Mouse (Mus musculus): Measurements from ENCODE around the gene Lrrc46. TPM values are rescaled to one million over a fixed set of nuclear protein-coding genes. Genes with fewer than 3 reads are reported as not detected.

The Lrrc46 gene
- 3.8 and 4.2 TPM in 2 replicates for polyA plus RNA-seq (2014; fragmentation: Nextera tagmentation; extraction: Ambion mirVana)

DNA sequence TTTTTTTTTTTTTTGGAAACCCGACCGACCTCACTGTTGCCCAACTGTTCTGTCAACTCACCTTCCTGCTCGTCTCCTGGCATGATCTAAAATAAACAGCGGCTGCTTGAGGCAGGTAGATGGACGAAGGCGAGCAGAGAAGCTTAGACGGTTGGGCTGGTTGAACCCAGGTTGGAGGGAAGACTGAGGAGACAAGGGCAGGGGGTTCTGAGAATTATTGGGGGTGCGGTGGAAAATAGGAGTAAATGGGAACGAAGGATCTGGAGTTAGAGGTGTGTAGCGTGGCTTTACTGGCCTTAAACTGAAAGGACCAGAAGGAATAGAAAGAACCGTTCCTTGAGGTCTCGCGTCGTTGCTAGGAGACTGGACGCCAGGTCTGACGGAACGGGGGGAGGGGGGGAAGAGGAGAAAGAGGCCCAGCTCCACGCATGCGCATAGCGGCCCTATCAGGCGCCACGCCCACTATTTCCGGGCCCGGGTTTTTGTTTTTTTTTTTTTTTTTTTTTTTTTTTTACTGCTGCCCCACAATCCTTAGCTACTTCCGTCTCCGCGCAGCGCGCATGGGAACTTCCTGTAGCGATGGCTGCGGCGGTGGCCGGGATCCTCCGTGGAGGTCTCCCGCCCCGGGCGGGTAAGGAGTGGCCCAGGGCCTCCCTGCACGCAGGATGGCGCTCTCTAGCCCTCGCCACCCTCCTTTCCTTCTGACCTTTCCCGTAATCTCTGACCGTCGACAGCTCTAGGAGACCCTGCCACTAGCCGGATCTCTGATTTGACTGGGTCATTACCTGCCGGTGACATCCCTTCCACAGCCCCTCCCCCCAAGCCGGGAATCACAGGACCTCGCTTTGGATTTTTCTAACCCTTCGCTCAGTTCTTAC lies at the start of gene Lrrc46, which contains the start of gene Mrpl10:
Lrrc46 (minus strand) TSS at position 386 of the 878 bp plus-strand sequence.
Mrpl10 (plus strand) TSS at position 539 of the 878 bp plus-strand sequence.
- Histone ChIP-seq H3K4me1 (replicated peaks; ENCODE audit: control insufficient read depth, insufficient read depth, low read length) (peaks cover 2% of the 10 kb centered on the region; the same call in 1 of the 2 replicates), H3K4me3 (ENCODE audit: low read depth, low read length) (peak within 1 kb of the TSS; percentile 76), H3K27ac (ENCODE audit: low read depth, low read length) (peak within 1 kb of the TSS; percentile 18; the same call in 1 of the 2 replicates), H3K9me3 (ENCODE audit: control insufficient read depth, low read length) (no peaks in the 10 kb centered on the region), H3K27me3 (ENCODE audit: control insufficient read depth, insufficient read depth, low read length) (no peaks in the 10 kb centered on the region), H3K9ac (ENCODE audit: low read length) (peak within 1 kb of the TSS; percentile 84), H3K36me3 (ENCODE audit: control insufficient read depth, insufficient read depth, low read length) (no peaks in the 10 kb centered on the region), H3K4me2 (ENCODE audit: low read depth, low read length, severe bottlenecking) (peak within 1 kb of the TSS; percentile 73)
- peak; percentile 84 for ATAC-seq (replicated peaks; ENCODE audit: low FRiP score)
- WGBS, result under 1% methylated on average over 48 of the region's 48 CpGs
- peak; percentile 98 for DNase-seq (ENCODE audit: low spot score)

DNA sequence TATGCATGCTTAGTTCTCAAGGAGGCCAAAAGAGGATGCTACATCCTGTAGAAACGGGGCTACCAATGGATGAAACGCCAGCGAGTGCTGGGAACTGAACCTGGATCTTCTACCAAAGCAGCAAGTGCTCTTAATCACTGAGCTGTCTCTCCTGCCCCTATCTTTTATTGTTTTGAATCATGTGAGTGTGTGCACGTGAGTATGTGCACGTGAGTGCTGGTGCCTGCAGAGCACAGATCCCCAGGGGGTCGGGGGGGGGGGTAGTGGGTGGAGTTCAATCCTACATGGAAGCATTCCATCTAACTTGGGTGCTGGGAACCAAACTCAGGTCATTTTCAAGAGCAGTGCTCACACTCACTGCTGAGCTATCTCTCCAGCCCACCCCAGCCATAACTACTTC lies 45.2 kb upstream of the Lrrc46 start:
- H3K4me3 ChIP-seq (ENCODE audit: low read depth, low read length), result no peak overlapping the region
- H3K4me2 ChIP-seq (ENCODE audit: low read depth, low read length, severe bottlenecking), result no peak overlapping the region
- no peaks in the 10 kb centered on the region; the same call in 1 of the 2 replicates for H3K27me3 ChIP-seq (ENCODE audit: control insufficient read depth, insufficient read depth, low read length)
- no peak overlapping the region for H3K27ac ChIP-seq (ENCODE audit: low read depth, low read length)
- H3K4me1 ChIP-seq (replicated peaks; ENCODE audit: control insufficient read depth, insufficient read depth, low read length), result no peaks in the 10 kb centered on the region
- no peaks in the 10 kb centered on the region for H3K36me3 ChIP-seq (ENCODE audit: control insufficient read depth, insufficient read depth, low read length)
- H3K9me3 ChIP-seq (ENCODE audit: control insufficient read depth, low read length), result no peaks in the 10 kb centered on the region; the same call in 1 of the 2 replicates
- no peak for ATAC-seq (replicated peaks; ENCODE audit: low FRiP score)
- 80% methylated on average over 6 of the region's 6 CpGs for WGBS
- no peak overlapping the region for H3K9ac ChIP-seq (ENCODE audit: low read length)
- no peak for DNase-seq (ENCODE audit: low spot score)

DNA sequence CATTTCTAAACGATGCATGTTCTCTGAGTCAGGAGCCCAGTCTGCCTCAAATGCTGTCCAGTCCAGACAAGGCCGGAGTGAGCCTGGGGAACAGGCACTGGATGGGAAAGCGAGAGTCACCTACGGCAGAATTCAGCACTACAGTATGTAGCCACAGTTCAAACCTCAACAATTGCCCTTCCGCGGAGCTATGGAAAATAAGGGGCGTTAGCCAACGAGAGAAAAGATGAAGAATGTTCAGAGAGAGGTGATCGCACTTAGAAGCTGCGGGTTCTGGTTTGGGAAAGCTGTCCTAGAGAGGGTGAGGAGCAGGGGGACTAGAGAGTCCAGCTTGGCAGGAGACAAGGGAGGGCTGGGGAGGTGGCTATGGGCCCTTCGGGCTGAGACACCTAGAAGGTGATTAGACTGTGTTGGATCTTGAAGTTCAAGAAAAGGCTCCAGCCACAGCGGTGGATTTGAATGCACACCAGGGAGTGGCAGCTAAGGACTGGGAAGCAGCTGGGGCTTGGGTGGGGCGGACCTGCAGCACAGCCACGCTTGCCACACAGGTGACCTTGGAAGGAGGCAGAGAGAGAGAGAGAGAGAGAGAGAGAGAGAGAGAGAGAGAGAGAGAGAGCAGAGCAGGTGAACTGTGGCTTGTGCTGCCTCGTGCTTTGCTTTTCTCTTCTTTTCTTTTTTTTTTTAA lies 43.8 kb upstream of the Lrrc46 start:
- H3K36me3 ChIP-seq (ENCODE audit: control insufficient read depth, insufficient read depth, low read length), result no peaks in the 10 kb centered on the region
- H3K4me3 ChIP-seq (ENCODE audit: low read depth, low read length), result no peak overlapping the region
- H3K9me3 ChIP-seq (ENCODE audit: control insufficient read depth, low read length), result no peaks in the 10 kb centered on the region; the same call in 1 of the 2 replicates
- ATAC-seq (replicated peaks; ENCODE audit: low FRiP score) (no peak), DNase-seq (ENCODE audit: low spot score) (no peak)
- H3K9ac ChIP-seq (ENCODE audit: low read length), result no peak overlapping the region
- WGBS, result 87% methylated on average over 15 of the region's 15 CpGs
- H3K4me2 ChIP-seq (ENCODE audit: low read depth, low read length, severe bottlenecking), result no peak overlapping the region
- H3K4me1 ChIP-seq (replicated peaks; ENCODE audit: control insufficient read depth, insufficient read depth, low read length), result no peaks in the 10 kb centered on the region
- no peak overlapping the region for H3K27ac ChIP-seq (ENCODE audit: low read depth, low read length)
- H3K27me3 ChIP-seq (ENCODE audit: control insufficient read depth, insufficient read depth, low read length), result no peaks in the 10 kb centered on the region; the same call in 1 of the 2 replicates

DNA sequence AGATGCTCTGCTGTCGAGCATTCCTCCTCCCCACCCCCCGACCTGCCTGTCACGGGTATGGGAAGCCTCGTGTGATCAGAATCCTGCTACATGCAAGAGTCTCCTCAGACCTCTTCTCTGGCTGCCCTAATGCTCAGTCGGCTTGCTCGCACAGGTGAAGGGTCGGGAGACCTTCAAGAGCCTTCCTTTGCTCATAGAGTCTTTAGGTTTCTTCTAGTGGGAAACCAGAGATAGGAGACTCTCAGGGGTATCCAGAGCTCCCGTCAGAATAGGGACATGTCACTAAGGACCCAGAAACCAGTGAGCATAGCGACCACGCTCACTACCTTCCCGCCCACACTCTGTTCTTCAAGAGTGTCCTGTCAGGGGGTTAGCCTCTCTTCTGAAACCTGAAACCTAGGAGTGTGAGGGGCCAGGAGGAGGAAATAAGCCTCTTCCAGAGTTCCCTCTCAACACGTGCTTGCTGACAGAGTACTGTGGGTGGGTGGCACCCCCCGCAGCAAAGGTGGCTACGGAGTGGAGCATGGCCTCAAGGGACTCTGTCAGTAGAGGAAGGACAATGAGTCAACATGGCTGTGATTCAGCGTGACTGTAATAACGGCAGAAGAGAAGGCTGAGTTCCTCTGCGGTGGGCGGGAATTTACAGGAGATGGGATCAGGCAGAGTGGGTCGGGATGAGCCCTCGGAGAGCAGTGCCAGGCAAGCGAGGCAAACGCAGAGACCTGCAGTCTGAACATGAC lies 42.4 kb upstream of the Lrrc46 start:
- Histone ChIP-seq H3K4me2 (ENCODE audit: low read depth, low read length, severe bottlenecking) (no peak overlapping the region), H3K27ac (ENCODE audit: low read depth, low read length) (no peak overlapping the region), H3K4me1 (replicated peaks; ENCODE audit: control insufficient read depth, insufficient read depth, low read length) (no peaks in the 10 kb centered on the region), H3K9ac (ENCODE audit: low read length) (no peak overlapping the region), H3K9me3 (ENCODE audit: control insufficient read depth, low read length) (no peaks in the 10 kb centered on the region; the same call in 1 of the 2 replicates), H3K27me3 (ENCODE audit: control insufficient read depth, insufficient read depth, low read length) (no peaks in the 10 kb centered on the region; the same call in 1 of the 2 replicates), H3K36me3 (ENCODE audit: control insufficient read depth, insufficient read depth, low read length) (no peaks in the 10 kb centered on the region), H3K4me3 (ENCODE audit: low read depth, low read length) (no peak overlapping the region)
- WGBS, result 51% methylated on average over 22 of the region's 22 CpGs
- DNase-seq (ENCODE audit: low spot score), result no peak
- ATAC-seq (replicated peaks; ENCODE audit: low FRiP score), result no peak

DNA sequence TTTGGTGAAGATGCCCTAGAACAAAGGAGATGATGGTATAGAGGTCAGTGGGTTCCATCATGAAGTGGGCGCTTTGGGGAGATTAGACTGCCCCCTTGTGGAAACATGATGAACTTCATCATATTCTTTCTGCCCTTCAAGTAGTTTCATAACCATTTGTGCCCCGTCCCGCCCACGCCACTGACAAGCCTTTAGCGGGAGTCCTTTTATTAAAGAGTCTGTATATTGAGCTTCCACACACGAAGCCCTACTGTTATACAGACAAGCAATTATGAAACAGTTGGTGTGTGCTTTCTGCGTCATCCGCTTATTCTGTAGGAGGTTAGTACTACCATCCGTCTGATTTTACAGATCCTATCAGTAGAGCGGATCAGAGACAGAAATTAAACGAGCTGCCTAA lies 41.8 kb upstream of the Lrrc46 start:
- no peak overlapping the region for H3K4me2 ChIP-seq (ENCODE audit: low read depth, low read length, severe bottlenecking)
- H3K9me3 ChIP-seq (ENCODE audit: control insufficient read depth, low read length), result no peaks in the 10 kb centered on the region
- ATAC-seq (replicated peaks; ENCODE audit: low FRiP score) (no peak), DNase-seq (ENCODE audit: low spot score) (no peak)
- H3K27me3 ChIP-seq (ENCODE audit: control insufficient read depth, insufficient read depth, low read length), result no peaks in the 10 kb centered on the region; the same call in 1 of the 2 replicates
- H3K27ac ChIP-seq (ENCODE audit: low read depth, low read length), result no peak overlapping the region
- no peak overlapping the region for H3K9ac ChIP-seq (ENCODE audit: low read length)
- no peaks in the 10 kb centered on the region for H3K4me1 ChIP-seq (replicated peaks; ENCODE audit: control insufficient read depth, insufficient read depth, low read length)
- no peaks in the 10 kb centered on the region for H3K36me3 ChIP-seq (ENCODE audit: control insufficient read depth, insufficient read depth, low read length)
- 53% methylated on average over 11 of the region's 11 CpGs for WGBS
- H3K4me3 ChIP-seq (ENCODE audit: low read depth, low read length), result no peak overlapping the region

DNA sequence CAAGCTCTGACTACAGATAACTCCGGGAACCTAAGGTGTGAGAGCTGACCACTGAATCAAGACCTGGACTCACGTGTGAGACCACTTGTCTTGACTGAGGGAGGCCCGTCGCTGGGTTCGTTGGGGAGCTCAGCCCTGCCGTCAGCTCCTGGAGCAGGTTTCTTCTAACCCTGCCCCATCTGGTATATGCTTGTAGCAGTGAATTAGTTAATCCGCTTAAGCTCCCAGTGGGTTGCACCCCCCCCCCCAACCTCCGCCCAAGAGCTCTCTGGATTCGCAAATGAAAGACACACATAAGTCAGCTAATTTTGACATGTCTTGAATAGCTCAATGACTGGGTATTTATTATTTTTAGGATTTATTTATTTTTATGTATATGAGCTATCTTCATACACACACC lies 39.1 kb upstream of the Lrrc46 start:
- no peaks in the 10 kb centered on the region for H3K36me3 ChIP-seq (ENCODE audit: control insufficient read depth, insufficient read depth, low read length)
- 10% methylated on average over 9 of the region's 9 CpGs for WGBS

DNA sequence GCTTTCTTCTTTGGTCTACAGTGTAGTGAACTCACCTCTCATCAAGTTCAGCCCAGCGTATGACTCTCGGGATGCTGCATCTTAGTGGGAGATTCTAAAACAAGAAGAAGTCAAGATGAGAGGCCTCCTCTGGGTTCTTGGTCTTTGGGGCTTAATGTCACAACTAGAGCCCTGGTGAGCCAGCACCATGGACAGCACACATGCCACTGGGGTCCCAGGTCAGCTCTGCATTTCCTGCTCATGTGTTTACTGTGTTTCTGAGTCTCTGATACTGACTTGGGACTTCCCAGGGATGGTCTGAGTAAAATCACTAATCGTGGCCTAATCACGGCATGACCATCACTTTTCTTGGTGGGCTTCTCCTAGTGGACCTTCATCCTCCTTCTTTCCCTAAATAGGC lies 37.5 kb upstream of the Lrrc46 start:
- Histone ChIP-seq H3K4me1 (replicated peaks; ENCODE audit: control insufficient read depth, insufficient read depth, low read length) (no peaks in the 10 kb centered on the region), H3K9ac (ENCODE audit: low read length) (no peak overlapping the region), H3K27ac (ENCODE audit: low read depth, low read length) (no peak overlapping the region), H3K27me3 (ENCODE audit: control insufficient read depth, insufficient read depth, low read length) (no peaks in the 10 kb centered on the region; the same call in 1 of the 2 replicates), H3K36me3 (ENCODE audit: control insufficient read depth, insufficient read depth, low read length) (no peaks in the 10 kb centered on the region), H3K9me3 (ENCODE audit: control insufficient read depth, low read length) (no peaks in the 10 kb centered on the region), H3K4me2 (ENCODE audit: low read depth, low read length, severe bottlenecking) (no peak overlapping the region), H3K4me3 (ENCODE audit: low read depth, low read length) (no peak overlapping the region)
- ATAC-seq (replicated peaks; ENCODE audit: low FRiP score) (no peak), DNase-seq (ENCODE audit: low spot score) (no peak)
- WGBS, result 54% methylated on average over 4 of the region's 4 CpGs

More for the DNA sequence above, 39.1 kb upstream of the Lrrc46 start:
- H3K27ac ChIP-seq (ENCODE audit: low read depth, low read length), result no peak overlapping the region
- H3K9ac ChIP-seq (ENCODE audit: low read length), result no peak overlapping the region
- ATAC-seq (replicated peaks; ENCODE audit: low FRiP score) (no peak), DNase-seq (ENCODE audit: low spot score) (no peak)
- no peaks in the 10 kb centered on the region for H3K4me1 ChIP-seq (replicated peaks; ENCODE audit: control insufficient read depth, insufficient read depth, low read length)
- H3K27me3 ChIP-seq (ENCODE audit: control insufficient read depth, insufficient read depth, low read length), result no peaks in the 10 kb centered on the region; the same call in 1 of the 2 replicates
- no peaks in the 10 kb centered on the region for H3K9me3 ChIP-seq (ENCODE audit: control insufficient read depth, low read length)
- no peak overlapping the region for H3K4me3 ChIP-seq (ENCODE audit: low read depth, low read length)
- no peak overlapping the region for H3K4me2 ChIP-seq (ENCODE audit: low read depth, low read length, severe bottlenecking)

DNA sequence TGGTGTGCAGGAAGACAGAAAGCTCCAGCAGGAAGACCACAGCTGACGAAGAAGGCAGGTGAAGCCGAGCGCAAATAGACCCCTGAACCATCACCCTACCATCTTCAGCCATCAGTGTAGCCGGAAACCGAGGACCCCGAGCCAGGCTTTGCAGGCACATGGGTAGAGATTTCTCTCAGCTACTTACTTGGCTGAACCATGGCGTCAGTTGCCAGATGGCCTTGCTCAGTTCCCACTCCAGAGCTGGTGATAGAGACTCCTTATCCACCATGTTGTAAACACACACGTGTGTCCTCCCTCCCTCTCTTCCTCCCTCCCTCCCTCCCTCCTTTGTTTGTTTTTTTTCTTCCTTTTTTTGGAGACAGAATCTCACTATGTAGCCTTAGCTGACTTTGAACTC lies 33.0 kb upstream of the Lrrc46 start:
- Histone ChIP-seq H3K27ac (ENCODE audit: low read depth, low read length) (no peak overlapping the region), H3K36me3 (ENCODE audit: control insufficient read depth, insufficient read depth, low read length) (no peaks in the 10 kb centered on the region), H3K27me3 (ENCODE audit: control insufficient read depth, insufficient read depth, low read length) (no peaks in the 10 kb centered on the region), H3K9ac (ENCODE audit: low read length) (no peak overlapping the region), H3K4me3 (ENCODE audit: low read depth, low read length) (no peak overlapping the region), H3K4me2 (ENCODE audit: low read depth, low read length, severe bottlenecking) (no peak overlapping the region), H3K4me1 (replicated peaks; ENCODE audit: control insufficient read depth, insufficient read depth, low read length) (no peaks in the 10 kb centered on the region), H3K9me3 (ENCODE audit: control insufficient read depth, low read length) (no peaks in the 10 kb centered on the region)
- ATAC-seq (replicated peaks; ENCODE audit: low FRiP score) (no peak), DNase-seq (ENCODE audit: low spot score) (no peak)
- 79% methylated on average over 8 of the region's 8 CpGs for WGBS

Data from forebrain, embryonic 11.5 days (tissue).